Mouse (Mus musculus) cortical plate, adult 2 months (tissue): ENCODE results near the gene Klhl5.

Experiments used
- CTCF ChIP-seq: fragments of 200-500 bp; IDR thresholded peaks from 2 replicates; pipeline ENCODE4 v1.5.1; 2011; ENCODE audit warnings: mild to moderate bottlenecking, control low read depth, low read length; ENCODE audit not compliant: insufficient read depth; ENCODE audit errors: extremely low read depth
- POLR2A ChIP-seq: fragments of 200-500 bp; IDR thresholded peaks from 2 replicates; pipeline ENCODE4 v1.6.1; 2011; ENCODE audit warnings: mild to moderate bottlenecking, low read length, control low read depth; ENCODE audit not compliant: insufficient read depth; ENCODE audit errors: extremely low read depth

- TF ChIP-seq CTCF (no peak), POLR2A (no peak)
These were observed 49.7 kb upstream of the Klhl5 start for GRCm38 (mm10) chr5:65057596-65057995.
